Mouse (Mus musculus) cortical plate, adult 2 months (tissue): ENCODE measurements around the gene Myh10.

Experiments used
- CTCF ChIP-seq: fragments of 200-500 bp; IDR thresholded peaks from 2 replicates; pipeline ENCODE4 v1.5.1; 2011; ENCODE audit warnings: mild to moderate bottlenecking, control low read depth, low read length; ENCODE audit not compliant: insufficient read depth; ENCODE audit errors: extremely low read depth
- POLR2A ChIP-seq: fragments of 200-500 bp; IDR thresholded peaks from 2 replicates; pipeline ENCODE4 v1.6.1; 2011; ENCODE audit warnings: mild to moderate bottlenecking, low read length, control low read depth; ENCODE audit not compliant: insufficient read depth; ENCODE audit errors: extremely low read depth

- TF ChIP-seq CTCF (no peak), POLR2A (no peak)
Measured at GRCm38 (mm10) chr11:68863631-68864091, 172.3 kb downstream of the Myh10 start.
